Mouse (Mus musculus) yolk sac, embryonic 10.5 days (tissue): ENCODE data around the gene Hs3st3a1.

Experiments used
- DNase-seq: peaks from one replicate; pipeline ENCODE4 v3.0.0-alpha.2; 2017; ENCODE audit warnings: low spot score

Hs3st3a1 gene

DNA sequence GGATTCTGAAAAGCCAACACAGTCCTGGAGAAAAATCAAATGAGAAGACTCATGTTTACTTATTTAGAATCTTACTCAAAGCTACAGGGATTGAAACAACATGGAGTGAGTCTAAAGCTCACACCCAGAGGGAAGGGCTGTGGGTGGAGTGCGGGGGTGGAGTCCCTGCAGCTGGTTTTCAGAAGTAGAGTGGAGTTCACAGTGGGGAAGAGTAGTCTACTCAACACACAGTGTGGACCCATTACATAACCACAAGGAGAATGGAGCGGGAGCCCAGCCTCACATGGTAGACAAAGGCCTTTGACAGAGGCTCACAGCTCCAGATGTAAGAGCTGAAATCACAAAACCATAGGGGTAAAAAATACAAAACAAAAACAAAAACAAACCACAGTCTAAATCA lies 123.2 kb downstream of the Hs3st3a1 start:
- DNase-seq: no peak

DNA sequence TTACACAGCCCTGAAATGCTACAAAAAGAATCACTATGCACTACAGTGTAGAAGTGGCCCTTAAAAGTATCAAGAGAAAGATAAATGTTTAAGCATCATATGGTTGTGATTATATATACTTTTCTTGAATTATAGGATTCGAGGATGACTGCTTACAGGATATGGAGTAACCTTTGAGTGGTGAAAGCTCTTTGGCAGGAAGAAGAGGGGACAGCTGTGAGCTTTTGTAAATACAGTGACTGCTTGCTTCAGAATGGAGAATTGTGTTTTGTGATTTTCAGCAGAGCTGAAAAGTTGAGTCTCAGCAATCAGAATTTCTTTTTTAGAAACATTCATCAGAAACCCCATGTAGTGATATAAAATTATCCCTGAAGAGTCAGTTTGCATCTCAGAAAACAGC lies 124.3 kb downstream of the Hs3st3a1 start:
- no peak for DNase-seq

DNA sequence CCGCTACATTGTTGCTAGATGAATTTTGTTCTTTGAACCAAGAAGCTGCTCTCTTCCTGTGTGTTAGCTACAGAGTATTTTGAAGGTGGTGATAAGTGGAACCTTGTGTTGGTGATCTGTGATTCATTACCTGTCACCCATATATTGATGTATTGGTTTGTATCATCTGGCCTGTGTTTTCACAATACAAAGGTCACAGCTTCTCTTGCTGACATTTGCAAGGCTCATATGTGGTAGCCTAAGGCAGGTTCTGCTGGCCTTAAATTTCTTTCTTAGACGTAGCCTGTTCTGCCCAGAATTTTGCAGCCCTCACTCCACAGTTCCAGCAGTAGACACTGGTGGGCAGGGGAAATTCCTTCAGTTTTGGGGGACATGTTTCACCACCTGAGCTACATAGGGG lies 125.3 kb downstream of the Hs3st3a1 start:
- DNase-seq: no peak

DNA sequence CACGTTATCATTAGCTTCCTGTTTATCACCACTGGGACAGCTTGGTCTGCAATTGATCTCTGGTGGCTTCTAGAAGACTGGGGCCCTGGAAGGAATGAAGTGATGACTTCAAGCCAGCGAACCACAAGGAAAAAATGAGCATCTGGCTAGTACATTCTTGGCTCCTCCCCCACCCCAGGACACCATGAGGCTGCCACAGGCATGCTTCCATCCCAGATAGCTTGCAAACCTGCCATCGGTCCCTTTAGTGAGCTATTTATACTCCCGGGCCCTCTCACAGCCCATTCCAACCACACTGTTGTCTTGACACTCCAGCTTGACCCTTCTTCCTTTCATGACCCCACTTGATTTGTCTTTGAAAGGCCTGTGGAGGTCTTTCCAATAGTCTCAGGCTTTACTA lies 127.6 kb downstream of the Hs3st3a1 start:
- DNase-seq: no peak
